Mouse (Mus musculus): Measurements from ENCODE around the gene Flg.

GRCm38 (mm10) chr3:93319449-93319848 lies 46.1 kb downstream of the Flg start, which contains the start of gene Hrnr:
- TF ChIP-seq CTCF (IDR thresholded peaks at IDR 0.05; ENCODE audit: extremely low read depth, insufficient read depth, insufficient read length, insufficient replicate concordance) (no peak), POLR2A (IDR thresholded peaks at IDR 0.05; ENCODE audit: low read depth, low read length) (no peak)

All from spleen, adult 2 months (tissue).